Mouse (Mus musculus) ovary, adult 10 weeks (tissue): ENCODE measurements around the gene Gon4l. TPM values are rescaled to one million over a fixed set of nuclear protein-coding genes. Genes with fewer than 3 reads are reported as not detected.

Source experiments
- polyA plus RNA-seq: library from polyadenylated mRNA; stranded (reverse); fragments of 350-450 nt; fragmentation: Illumina TruSeq; extraction: RNeasy Lipid Tissue Mini Kit (QIAGEN cat#74804); gene quantifications from one replicate; pipeline ENCODE4 v1.2.3, GENCODE M21; 2014

The Gon4l gene
- polyA plus RNA-seq = 16.3 TPM

GRCm38 (mm10) chr3:88834951-88835491 lies at the start of gene Gon4l:
Gene Gon4l, plus strand, starts transcription at chr3:88835231.

GRCm38 (mm10) chr3:88913511-88914383 lies 78.7 kb downstream of the Gon4l start, which contains the start of gene Msto1:
Gene Msto1, minus strand, starts transcription at chr3:88913999.

DNA sequence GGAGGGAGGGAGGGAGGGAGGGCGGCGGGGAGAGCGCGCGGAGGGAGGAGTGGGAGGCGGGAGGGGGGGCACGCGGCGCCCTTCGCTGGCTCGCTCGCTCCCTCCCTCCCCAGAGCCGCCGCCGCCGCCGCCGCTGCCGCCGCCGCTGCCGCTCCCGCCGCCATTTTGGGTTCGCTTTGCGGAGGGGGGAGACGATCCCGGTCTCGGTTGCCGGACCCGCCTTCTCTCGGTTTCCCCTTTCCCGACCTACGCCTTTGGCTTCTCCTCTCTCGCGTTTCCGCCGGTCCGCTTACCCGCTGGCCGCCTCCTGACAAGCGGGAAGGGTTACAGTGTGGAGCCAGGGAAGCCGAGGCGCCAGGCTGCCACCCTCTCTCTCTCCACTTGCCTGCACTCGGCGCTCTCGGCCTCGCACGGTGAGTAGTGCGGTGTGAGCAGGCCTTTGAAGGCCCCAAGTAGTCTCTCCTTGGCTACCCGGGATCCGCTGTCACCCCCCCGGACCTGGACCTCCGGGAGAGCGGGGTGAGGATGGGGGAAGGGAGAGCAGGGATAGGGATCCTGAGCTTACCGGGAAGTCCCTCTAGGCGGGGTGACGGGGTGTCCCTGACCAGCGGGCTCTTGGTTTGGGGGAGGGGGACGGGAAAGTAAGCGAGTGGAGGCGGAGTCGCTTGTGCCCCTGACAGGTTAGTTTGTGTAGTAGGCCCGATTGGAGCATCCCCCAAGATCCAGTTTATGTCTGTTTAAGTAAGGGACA lies 115.7 kb downstream of the Gon4l start, which contains the start of the genes Ash1l and Dap3:
Gene Ash1l (plus strand): TSS at position 47 of the 751 bp plus-strand sequence.
Gene Dap3 (minus strand): TSS at position 606 of the 751 bp plus-strand sequence.

Other genes starting within 250 kb of the Gon4l start
- gene Arhgef2, start 229.3 kb upstream of the Gon4l start, polyA plus RNA-seq = 12.9 TPM
- not detected for gene Rxfp4, start 182.1 kb upstream of the Gon4l start, polyA plus RNA-seq
- 63.1 TPM for gene Khdc4, start 149.4 kb upstream of the Gon4l start, polyA plus RNA-seq
- 11.4 TPM for gene Rit1, start 118.4 kb upstream of the Gon4l start, polyA plus RNA-seq
- 19.6 TPM for gene Syt11, start 60.1 kb upstream of the Gon4l start, polyA plus RNA-seq
- gene Msto1, start 78.8 kb downstream of the Gon4l start, polyA plus RNA-seq = 1.0 TPM
- gene Ash1l, start 115.4 kb downstream of the Gon4l start, polyA plus RNA-seq = 70.2 TPM
- gene Dap3, start 116.0 kb downstream of the Gon4l start, polyA plus RNA-seq = 97.1 TPM